Mouse (Mus musculus) intestine, embryonic 15.5 days (tissue): ENCODE data around the gene Lrrfip2. TPM values are rescaled to one million over a fixed set of nuclear protein-coding genes. Genes with fewer than 3 reads are reported as not detected.

ENCODE experiments used
- ATAC-seq: fragments of 200-750 bp; cut with Nextera tagmentation; 2 replicates; pipeline ENCODE4 v1.8.0; 2017; ENCODE audit warnings: moderate TSS enrichment, moderate library complexity
- H3K27ac ChIP-seq: fragments of 300-500 bp; sonication (generic); 2 replicates; pipeline ENCODE4 v1.5.1; 2015; ENCODE audit warnings: mild to moderate bottlenecking, inconsistent platforms
- H3K27me3 ChIP-seq: fragments of 300-500 bp; sonication (generic); replicated peaks from 2 replicates; pipeline ENCODE4 v1.6.1; 2015; ENCODE audit warnings: inconsistent platforms
- H3K36me3 ChIP-seq: fragments of 300-500 bp; sonication (generic); 2 replicates; pipeline ENCODE4 v1.6.1; 2015; ENCODE audit warnings: inconsistent platforms
- H3K4me1 ChIP-seq: fragments of 300-500 bp; sonication (generic); replicated peaks from 2 replicates; pipeline ENCODE4 v1.6.1; 2015; ENCODE audit warnings: inconsistent platforms
- H3K4me2 ChIP-seq: fragments of 300-500 bp; sonication (generic); replicated peaks from 2 replicates; pipeline ENCODE4 v1.6.1; 2015; ENCODE audit warnings: mild to moderate bottlenecking, inconsistent platforms
- H3K4me3 ChIP-seq: fragments of 300-500 bp; sonication (generic); replicated peaks from 2 replicates; pipeline ENCODE4 v1.5.1; 2015; ENCODE audit warnings: inconsistent platforms
- H3K9ac ChIP-seq: fragments of 300-500 bp; sonication (generic); 2 replicates; pipeline ENCODE4 v1.6.1; 2015; ENCODE audit warnings: inconsistent platforms
- H3K9me3 ChIP-seq: fragments of 300-500 bp; sonication (generic); 2 replicates; pipeline ENCODE4 v1.6.1; 2016; ENCODE audit warnings: inconsistent platforms
- WGBS: fragments of 180-500 bp; shearing (Covaris S2); methylation state at CpG from one replicate; pipeline ENCODE4 v1.1.7; 2015; 5-methylcytosine and 5-hydroxymethylcytosine counted together
- polyA plus RNA-seq: library from polyadenylated mRNA; unstranded; fragments of >200 nt; fragmentation: Nextera tagmentation; extraction: Ambion mirVana; gene quantifications from 2 replicates; pipeline ENCODE4 v1.2.1, GENCODE M21; 2015

Gene Lrrfip2
- polyA plus RNA-seq, 1 experiment from 2014 or later, result 41.6 TPM

GRCm38 (mm10) chr9:111093094-111093493 is 24.3 kb upstream of the Lrrfip2 start:
- Histone ChIP-seq H3K27ac (no peak overlapping the region), H3K27me3 (no peaks in the 10 kb centered on the region), H3K9ac (no peak overlapping the region), H3K4me3 (no peak overlapping the region), H3K9me3 (no peaks in the 10 kb centered on the region), H3K4me1 (peaks cover 8% of the 10 kb centered on the region), H3K4me2 (no peak overlapping the region), H3K36me3 (no peaks in the 10 kb centered on the region)
- 28% methylated on average over 5 of the region's 5 CpGs for WGBS
- no peak for ATAC-seq

- no peaks in the 10 kb centered on the region for H3K27me3 ChIP-seq
- 61% methylated on average over 5 of the region's 5 CpGs for WGBS
- no peaks in the 10 kb centered on the region for H3K9me3 ChIP-seq
- no peaks in the 10 kb centered on the region for H3K36me3 ChIP-seq
- H3K9ac ChIP-seq, result no peak overlapping the region
- no peak overlapping the region for H3K27ac ChIP-seq
- H3K4me1 ChIP-seq, result peaks cover 8% of the 10 kb centered on the region
- peak; percentile 19; the same call in 1 of the 2 replicates for ATAC-seq
- H3K4me2 ChIP-seq, result no peak overlapping the region
- H3K4me3 ChIP-seq, result no peak overlapping the region
Observed at GRCm38 (mm10) chr9:111094626-111095025, 22.8 kb upstream of the Lrrfip2 start.

GRCm38 (mm10) chr9:111095710-111096109 is 21.7 kb upstream of the Lrrfip2 start:
- H3K27me3 ChIP-seq, result no peaks in the 10 kb centered on the region
- H3K4me3 ChIP-seq, result no peak overlapping the region
- H3K9ac ChIP-seq, result no peak overlapping the region
- ATAC-seq, result no peak
- H3K4me1 ChIP-seq, result peaks cover 8% of the 10 kb centered on the region
- H3K9me3 ChIP-seq, result no peaks in the 10 kb centered on the region
- no peak overlapping the region for H3K4me2 ChIP-seq
- 78% methylated on average over 7 of the region's 7 CpGs for WGBS
- no peak overlapping the region for H3K27ac ChIP-seq
- no peaks in the 10 kb centered on the region for H3K36me3 ChIP-seq

GRCm38 (mm10) chr9:111096419-111097326 is 20.7 kb upstream of the Lrrfip2 start:
- H3K9ac ChIP-seq, result no peak overlapping the region
- no peak overlapping the region for H3K4me3 ChIP-seq
- H3K4me1 ChIP-seq, result peaks cover 8% of the 10 kb centered on the region
- no peak overlapping the region for H3K27ac ChIP-seq
- no peaks in the 10 kb centered on the region for H3K36me3 ChIP-seq
- no peak for ATAC-seq
- no peaks in the 10 kb centered on the region for H3K27me3 ChIP-seq
- WGBS, result 80% methylated on average over 16 of the region's 16 CpGs
- H3K4me2 ChIP-seq, result no peak overlapping the region
- no peaks in the 10 kb centered on the region for H3K9me3 ChIP-seq

- WGBS, result 63% methylated on average over 6 of the region's 6 CpGs
- no peak for ATAC-seq
Observed at GRCm38 (mm10) chr9:111097543-111097942, 19.8 kb upstream of the Lrrfip2 start.

GRCm38 (mm10) chr9:111100406-111100805 is 17.0 kb upstream of the Lrrfip2 start:
- H3K4me1 ChIP-seq, result 0 out of 2 replicates have a peak, but pooled peaks cover 4% of the 10 kb centered on the region
- peak; percentile 30; the same call in 1 of the 2 replicates for ATAC-seq
- H3K36me3 ChIP-seq, result no peaks in the 10 kb centered on the region
- H3K4me3 ChIP-seq, result no peak overlapping the region
- no peaks in the 10 kb centered on the region for H3K27me3 ChIP-seq
- H3K9ac ChIP-seq, result no peak overlapping the region
- WGBS, result 92% methylated on average over 3 of the region's 3 CpGs
- H3K27ac ChIP-seq, result no peak overlapping the region
- H3K4me2 ChIP-seq, result no peak overlapping the region
- H3K9me3 ChIP-seq, result no peaks in the 10 kb centered on the region

More at GRCm38 (mm10) chr9:111097543-111097942, 19.8 kb upstream of the Lrrfip2 start:
- Histone ChIP-seq H3K9ac (no peak overlapping the region), H3K27ac (no peak overlapping the region), H3K9me3 (no peaks in the 10 kb centered on the region), H3K27me3 (no peaks in the 10 kb centered on the region), H3K4me3 (no peak overlapping the region), H3K36me3 (no peaks in the 10 kb centered on the region), H3K4me2 (no peak overlapping the region), H3K4me1 (peaks cover 8% of the 10 kb centered on the region)

- no peak overlapping the region for H3K4me3 ChIP-seq
- no peak overlapping the region for H3K27ac ChIP-seq
- H3K9ac ChIP-seq, result no peak overlapping the region
- no peak overlapping the region for H3K4me2 ChIP-seq
- H3K9me3 ChIP-seq, result no peaks in the 10 kb centered on the region
- ATAC-seq, result peak; percentile 57
- 0 out of 2 replicates have a peak, but pooled peaks cover 4% of the 10 kb centered on the region for H3K4me1 ChIP-seq
- 77% methylated on average over 5 of the region's 5 CpGs for WGBS
- H3K27me3 ChIP-seq, result no peaks in the 10 kb centered on the region
- H3K36me3 ChIP-seq, result no peaks in the 10 kb centered on the region
Observed at GRCm38 (mm10) chr9:111103293-111103692, 14.1 kb upstream of the Lrrfip2 start.

- Histone ChIP-seq H3K9me3 (no peaks in the 10 kb centered on the region), H3K27ac (no peak overlapping the region), H3K9ac (no peak overlapping the region), H3K36me3 (no peaks in the 10 kb centered on the region), H3K4me3 (no peak overlapping the region), H3K4me1 (0 out of 2 replicates have a peak, but pooled peaks cover 4% of the 10 kb centered on the region), H3K27me3 (no peaks in the 10 kb centered on the region), H3K4me2 (no peak overlapping the region)
- ATAC-seq, result no peak
- 71% methylated on average over 5 of the region's 5 CpGs for WGBS
Observed at GRCm38 (mm10) chr9:111103893-111104292, 13.5 kb upstream of the Lrrfip2 start.

- Histone ChIP-seq H3K9me3 (no peaks in the 10 kb centered on the region), H3K4me2 (no peak overlapping the region), H3K27me3 (no peaks in the 10 kb centered on the region), H3K36me3 (no peaks in the 10 kb centered on the region), H3K9ac (no peak overlapping the region), H3K27ac (no peak overlapping the region), H3K4me3 (no peak overlapping the region), H3K4me1 (0 out of 2 replicates have a peak, but pooled peaks cover 4% of the 10 kb centered on the region)
- 41% methylated on average over 3 of the region's 3 CpGs for WGBS
- ATAC-seq, result peak; percentile 58; the same call in 1 of the 2 replicates
Observed at GRCm38 (mm10) chr9:111107863-111108262, 9.5 kb upstream of the Lrrfip2 start.

GRCm38 (mm10) chr9:111117794-111118251 is 431 bp downstream of the Lrrfip2 start:
- Histone ChIP-seq H3K4me3 (peak overlapping the region; percentile 98), H3K27me3 (no peaks in the 10 kb centered on the region), H3K9ac (peak overlapping the region; percentile 88), H3K27ac (peak overlapping the region; percentile 82), H3K36me3 (no peaks in the 10 kb centered on the region), H3K9me3 (no peaks in the 10 kb centered on the region), H3K4me1 (peaks cover 13% of the 10 kb centered on the region), H3K4me2 (peak overlapping the region; percentile 77)
- WGBS, result under 1% methylated on average over 56 of the region's 56 CpGs
- ATAC-seq, result peak; percentile 94

- peak; percentile 88 for ATAC-seq
- Histone ChIP-seq H3K27me3 (no peaks in the 10 kb centered on the region), H3K9ac (peak overlapping the region; percentile 88), H3K4me3 (peak overlapping the region; percentile 98), H3K9me3 (no peaks in the 10 kb centered on the region), H3K36me3 (no peaks in the 10 kb centered on the region), H3K27ac (peak overlapping the region; percentile 82), H3K4me2 (peak overlapping the region; percentile 77), H3K4me1 (peaks cover 13% of the 10 kb centered on the region)
- WGBS, result under 1% methylated on average over 50 of the region's 52 CpGs
Observed at GRCm38 (mm10) chr9:111118252-111118890, 979 bp downstream of the Lrrfip2 start.

- ATAC-seq, result no peak
- Histone ChIP-seq H3K9me3 (no peaks in the 10 kb centered on the region), H3K4me3 (peak overlapping the region; percentile 98), H3K27me3 (no peaks in the 10 kb centered on the region), H3K4me2 (peak overlapping the region; percentile 77), H3K36me3 (no peaks in the 10 kb centered on the region), H3K4me1 (peaks cover 13% of the 10 kb centered on the region), H3K27ac (peak overlapping the region; percentile 82), H3K9ac (peak overlapping the region; percentile 88)
- 7% methylated on average over 17 of the region's 17 CpGs for WGBS
Observed at GRCm38 (mm10) chr9:111118891-111119441, 1.6 kb downstream of the Lrrfip2 start.
